Mouse (Mus musculus): ENCODE results near the gene Nol10.

GRCm38 (mm10) chr12:17356853-17357252 is 8.6 kb downstream of the Nol10 start:
- TF ChIP-seq CTCF (IDR thresholded peaks at IDR 0.05; ENCODE audit: low read depth), result peak; percentile 52
- TF ChIP-seq EP300 (IDR thresholded peaks at IDR 0.05; ENCODE audit: low read depth), result no peak
